Mouse (Mus musculus) heart, postnatal 36 days (tissue): ENCODE measurements around the gene Tmem63a. TPM values are rescaled to one million over a fixed set of nuclear protein-coding genes. Genes with fewer than 3 reads are reported as not detected.

Experiments used
- DNase-seq, 2 experiments: peaks; one replicate each; pipeline ENCODE4 v3.0.0; 2021 to 2022
- intact Hi-C: fragments of 180-260 bp; cut with DNase I; formaldehyde crosslinking; loops from one replicate; pipeline ENCODE4 v1.15.1; 2025
- total RNA-seq, 2 experiments: library from RNA; stranded (reverse); gene quantifications; 2 replicates each; pipeline ENCODE4 v1.2.3; 2021

Gene Tmem63a
- total RNA-seq, 2 experiments from 2014 or later: 13.8 to 13.9 TPM

- DNase-seq: no peak
- intact Hi-C loops: no loop called here
These were observed 59.1 kb downstream of the Tmem63a start for GRCm38 (mm10) chr1:181001217-181001616.

DNA sequence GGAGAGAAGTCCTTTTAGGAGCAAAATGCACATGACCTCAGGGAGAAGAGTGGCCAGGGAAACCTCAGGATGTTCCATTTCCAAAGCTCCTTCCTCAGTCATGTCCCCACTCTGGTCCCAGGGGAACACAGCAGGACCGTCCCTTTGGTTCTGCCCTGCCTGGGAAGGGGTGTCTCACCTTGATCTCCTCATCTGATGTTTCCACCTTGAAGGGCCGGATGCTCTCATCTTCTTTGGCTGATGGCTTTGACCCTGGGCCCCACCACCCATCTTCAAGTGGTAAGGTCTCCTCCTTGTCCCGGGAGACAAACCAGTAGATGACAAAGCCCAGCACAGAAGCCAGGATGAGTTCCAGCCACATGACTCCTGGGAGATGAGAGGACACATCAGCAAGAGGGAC is 59.5 kb downstream of the Tmem63a start:
- DNase-seq: no peak
- intact Hi-C loops: no loop called here

DNA sequence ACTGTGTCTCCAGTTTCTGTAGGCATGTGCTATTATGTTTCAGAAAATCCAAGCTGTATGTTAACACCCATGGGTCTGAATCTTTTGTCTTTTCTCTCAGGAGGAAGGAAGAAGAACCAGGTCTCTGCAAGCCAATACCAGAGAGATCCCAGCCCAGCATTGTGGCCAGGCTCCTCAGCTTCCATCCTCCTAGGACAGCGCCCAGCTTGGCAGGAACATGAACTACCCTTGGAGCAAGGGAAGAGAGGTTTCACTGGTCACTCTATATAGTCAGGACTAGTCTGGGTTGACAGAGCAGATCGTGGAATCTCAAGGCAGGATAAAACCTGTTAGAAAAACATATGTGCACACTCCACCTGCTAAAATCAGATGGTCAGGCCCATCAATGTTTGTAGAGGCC is 61.6 kb downstream of the Tmem63a start:
- no peak for DNase-seq
- intact Hi-C loops: no loop called here

- no peak for DNase-seq
- intact Hi-C loops: no loop called here
These were observed 63.2 kb downstream of the Tmem63a start for GRCm38 (mm10) chr1:181005331-181005730.

DNA sequence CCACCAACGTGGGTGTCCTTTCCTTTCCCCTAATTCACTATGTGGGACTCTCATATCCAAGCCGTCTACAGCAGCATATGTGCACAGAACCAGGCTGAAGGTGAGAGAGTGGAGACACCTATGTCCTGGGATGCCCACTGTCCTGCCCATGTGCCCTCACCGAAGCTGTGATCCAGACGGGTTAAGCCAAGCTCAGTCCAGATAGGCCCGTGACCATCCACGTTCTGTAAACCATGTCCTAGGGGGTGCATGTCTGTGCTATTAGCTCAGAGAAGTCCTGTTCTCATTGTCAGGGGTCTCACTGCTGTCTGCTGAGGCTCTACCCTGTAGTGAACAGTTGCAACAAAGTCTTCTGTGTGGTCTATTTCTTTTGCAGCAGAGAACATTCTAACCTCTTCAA is 65.7 kb downstream of the Tmem63a start:
- intact Hi-C loops: no loop called here
- DNase-seq: no peak

DNA sequence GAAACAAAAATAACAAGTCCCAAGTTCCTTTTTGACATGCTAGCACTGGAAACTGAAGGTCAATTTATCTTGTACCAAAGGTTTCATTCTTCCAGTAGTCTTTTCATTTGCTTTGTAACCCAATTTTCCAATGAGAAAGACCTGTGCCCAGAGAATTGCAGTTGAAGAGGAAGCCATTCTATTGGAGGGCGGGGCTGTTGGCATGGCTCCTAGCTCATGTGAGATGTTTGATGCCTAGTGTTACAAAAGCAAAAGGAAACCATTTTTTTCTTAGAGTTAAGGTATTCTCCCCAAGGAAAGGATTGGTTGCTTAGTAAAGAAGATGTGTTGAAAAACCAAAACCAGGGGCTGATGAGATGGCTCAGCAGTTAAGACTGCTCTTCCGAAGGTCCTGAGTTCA is 66.1 kb downstream of the Tmem63a start:
- peak in 1 of 2 experiments; percentile 62 for DNase-seq
- intact Hi-C loops: no loop called here

DNA sequence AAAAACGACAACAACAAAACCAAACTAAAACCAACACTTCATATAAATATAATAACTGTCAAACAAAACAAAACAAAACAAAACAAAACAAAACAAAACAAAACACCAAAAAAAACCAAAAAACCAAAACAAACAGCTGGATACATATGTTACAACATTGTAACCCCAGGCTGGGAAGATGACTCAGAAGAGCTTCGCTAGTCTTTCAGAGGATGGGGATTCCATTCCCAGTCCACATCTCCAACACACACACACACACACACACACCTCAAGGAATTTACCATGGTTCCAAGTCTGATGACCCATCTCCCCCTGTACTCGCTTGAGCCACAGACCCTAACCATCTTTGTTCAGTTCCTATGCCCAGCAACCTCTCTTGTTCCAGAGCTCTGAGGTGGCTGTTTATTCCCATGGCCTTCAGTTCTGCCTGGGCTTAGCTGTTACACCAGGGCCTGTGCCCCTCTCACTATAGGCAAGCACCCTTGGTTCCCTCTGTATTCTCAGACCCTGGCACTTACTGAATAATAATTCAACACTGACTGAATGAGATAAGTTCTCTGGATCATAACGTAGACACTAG is 67.0 kb downstream of the Tmem63a start:
- intact Hi-C loops: no loop called here
- DNase-seq: no peak

GRCm38 (mm10) chr1:181009754-181010153 is 67.6 kb downstream of the Tmem63a start:
- DNase-seq: peak; percentile 72 to 73
- intact Hi-C loops: no loop called here

DNA sequence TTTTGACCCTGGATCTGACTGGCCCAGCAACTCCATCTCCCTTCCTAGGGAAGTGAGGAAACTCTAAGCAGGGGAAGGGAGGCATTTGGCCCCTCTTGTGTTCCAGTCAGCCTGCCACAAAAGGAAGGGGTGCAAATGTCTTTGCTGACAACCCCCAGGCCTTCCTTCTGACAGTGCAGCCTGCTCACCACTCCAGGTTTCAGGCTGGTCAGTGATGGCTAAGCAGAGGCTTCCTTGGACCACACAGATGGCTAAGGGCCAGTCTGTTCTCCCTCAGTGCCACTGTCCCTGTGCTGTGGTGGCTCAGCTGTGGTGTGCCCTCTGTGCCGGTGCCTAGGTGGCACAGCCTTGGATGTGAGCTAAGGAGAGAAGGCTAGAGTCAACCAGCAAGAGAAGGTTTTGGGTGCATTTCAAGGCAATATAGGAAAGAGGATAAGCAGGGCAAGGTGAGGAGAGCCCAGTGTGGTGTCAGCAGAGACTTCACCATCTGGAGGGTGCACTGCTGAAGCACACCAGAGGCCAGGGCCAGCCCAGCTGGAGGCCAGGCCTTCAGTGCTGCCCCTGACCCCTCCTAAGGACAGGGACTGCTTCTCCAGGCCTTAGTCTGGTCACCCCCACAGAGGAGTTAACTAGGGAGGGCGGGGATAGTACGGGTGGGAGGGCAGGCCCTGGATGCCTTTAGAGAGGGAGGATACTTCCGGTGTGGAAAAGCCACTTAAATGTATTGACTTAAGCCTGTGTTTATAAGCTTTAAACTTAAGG is 68.2 kb downstream of the Tmem63a start:
- no peak for DNase-seq
- intact Hi-C loops: no loop called here

GRCm38 (mm10) chr1:181011601-181012000 is 69.5 kb downstream of the Tmem63a start:
- no peak for DNase-seq
- intact Hi-C loops: no loop called here

DNA sequence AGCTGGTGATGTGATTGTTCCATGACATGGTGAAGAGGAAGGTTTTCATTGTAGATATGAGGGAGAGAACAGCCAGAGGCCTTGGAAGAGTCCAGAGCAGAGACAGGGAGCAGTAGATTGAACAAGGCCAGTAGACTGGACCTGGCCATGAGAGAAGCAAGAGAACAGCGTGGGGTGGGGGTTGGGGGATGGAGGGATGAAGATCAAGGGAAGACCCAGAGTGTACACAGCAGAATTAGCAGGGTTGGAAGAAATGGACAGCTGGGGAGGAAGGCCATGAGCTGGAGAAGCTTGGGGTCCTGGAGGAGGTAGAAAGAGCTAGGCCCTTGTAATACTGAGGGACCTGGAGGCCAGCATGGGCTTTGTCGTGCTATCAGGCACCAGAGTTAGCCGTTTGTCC is 70.3 kb downstream of the Tmem63a start:
- intact Hi-C loops: no loop called here

GRCm38 (mm10) chr1:181013446-181013845 is 71.3 kb downstream of the Tmem63a start:
- no peak for DNase-seq
- intact Hi-C loops: no loop called here

More for the DNA sequence above, 70.3 kb downstream of the Tmem63a start:
- no peak for DNase-seq

GRCm38 (mm10) chr1:181014731-181015500 is 72.8 kb downstream of the Tmem63a start:
- peak; percentile 74 to 77 for DNase-seq
- intact Hi-C loops: loop anchor here (5.0 kb wide), 1 partner anchor 203 kb away; the partner anchor contains the start of gene H3f3a

- intact Hi-C loops: loop anchor here (5.0 kb wide), 1 partner anchor 203 kb away; the partner anchor contains the start of gene H3f3a
- DNase-seq: peak; percentile 83 to 85
These were observed 73.4 kb downstream of the Tmem63a start for GRCm38 (mm10) chr1:181015558-181015957.

DNA sequence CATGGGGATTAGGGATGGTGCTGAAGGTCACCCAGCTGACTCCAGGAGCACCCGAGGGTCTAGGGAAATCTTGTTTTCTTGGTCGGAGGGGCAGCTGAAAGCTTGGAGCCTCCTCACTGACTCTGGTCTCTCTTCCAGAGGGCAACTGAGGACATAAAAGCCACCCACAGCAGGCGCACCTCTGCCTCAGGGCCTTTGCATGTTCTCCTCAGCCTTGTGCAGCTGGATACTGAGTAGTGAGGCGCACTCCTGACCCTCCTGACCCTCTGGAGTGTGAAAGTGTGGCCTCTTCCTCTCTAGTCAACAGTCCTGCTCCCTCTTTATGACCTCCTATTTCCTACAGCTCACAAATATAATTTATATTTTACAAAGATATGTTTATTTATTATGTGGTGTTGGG is 73.9 kb downstream of the Tmem63a start:
- intact Hi-C loops: loop anchor here (5.0 kb wide), 1 partner anchor 204 kb away; the partner anchor contains the start of gene H3f3a
- DNase-seq: peak in 1 of 2 experiments; percentile 22

GRCm38 (mm10) chr1:181016532-181017131 is 74.5 kb downstream of the Tmem63a start:
- intact Hi-C loops: loop anchor here (5.0 kb wide), 1 partner anchor 204 kb away; the partner anchor contains the start of gene H3f3a
- DNase-seq: peak; percentile 81 to 83

GRCm38 (mm10) chr1:181017212-181017711 is 75.1 kb downstream of the Tmem63a start:
- intact Hi-C loops: loop anchor here (5.0 kb wide), 1 partner anchor 205 kb away; the partner anchor contains the start of gene H3f3a
- DNase-seq: peak; percentile 82 to 83

DNA sequence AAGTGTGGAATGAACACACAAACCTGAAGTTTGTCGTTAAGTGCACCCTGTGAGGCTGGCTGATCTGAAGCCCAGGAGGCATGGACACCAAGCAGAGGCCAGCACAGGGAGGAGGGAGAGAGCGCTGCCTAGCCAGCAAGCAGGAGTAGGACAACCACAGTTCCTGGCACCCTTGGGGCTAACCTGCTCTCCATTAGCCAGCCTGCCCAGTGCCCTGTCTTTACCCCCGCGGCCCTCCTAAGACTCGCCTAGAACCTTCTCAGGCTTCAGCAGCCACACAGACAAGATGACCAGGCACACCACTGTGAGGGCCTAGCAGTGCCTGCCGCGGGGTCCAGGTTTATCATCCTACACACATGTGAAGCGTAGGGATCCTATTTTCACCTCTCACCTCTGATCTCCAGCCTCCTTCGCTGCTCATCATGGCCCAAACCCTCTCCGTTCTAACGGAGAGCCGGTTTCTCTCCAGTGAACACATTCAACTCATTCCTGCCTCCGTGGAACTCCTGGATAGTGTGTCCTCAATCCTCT is 75.8 kb downstream of the Tmem63a start:
- DNase-seq: no peak
- intact Hi-C loops: loop anchor here (5.0 kb wide), 1 partner anchor 206 kb away; the partner anchor contains the start of gene H3f3a

DNA sequence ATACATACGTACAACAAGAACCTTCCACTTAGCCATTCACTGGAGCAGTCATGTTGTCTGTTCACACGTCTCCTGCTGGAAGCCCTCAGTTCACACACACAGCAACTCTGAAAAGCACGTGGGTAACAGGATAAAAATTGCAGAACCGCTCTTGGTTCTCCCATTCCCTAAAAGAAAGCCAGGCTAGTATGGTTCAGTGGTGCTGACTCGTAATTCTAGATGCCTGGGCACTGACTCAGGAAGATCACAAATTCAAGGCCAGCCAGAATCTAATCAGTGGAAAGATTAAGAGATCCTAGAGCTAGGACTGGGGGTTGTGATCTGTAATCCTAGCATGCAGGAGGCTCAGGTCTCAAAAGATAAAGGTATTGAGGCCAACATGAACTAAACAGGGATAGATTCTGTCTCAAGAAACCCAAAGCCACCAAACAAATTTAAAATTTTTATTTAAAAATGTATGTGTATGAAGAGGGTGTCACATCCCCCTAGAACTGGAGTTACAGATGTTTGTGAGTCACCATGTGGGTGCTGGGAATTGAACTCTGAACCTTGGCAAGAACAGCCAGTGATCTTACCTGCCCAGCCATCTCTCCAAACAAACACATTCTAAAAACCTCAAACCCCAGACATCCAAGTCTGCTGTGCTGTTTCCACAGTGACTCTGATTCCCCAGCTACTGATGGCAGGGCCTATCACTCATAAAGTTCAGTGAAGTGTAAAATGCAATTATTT is 78.8 kb downstream of the Tmem63a start, which contains the start of gene Ephx1:
Gene Ephx1, minus strand, starts transcription at position 149 of the 732 bp plus-strand sequence.
- intact Hi-C loops: no loop called here
- DNase-seq: no peak
